Mouse (Mus musculus): ENCODE measurements around the gene Ncor2. TPM values are rescaled to one million over a fixed set of nuclear protein-coding genes. Genes with fewer than 3 reads are reported as not detected.
A peak's percentile ranks its signal among the peaks of the same experiment; 100 is the strongest.

Gene Ncor2
- total and polyA plus RNA-seq, 3 experiments, result 5.0 to 46.8 TPM; not detected in 1

- H3K36me3 ChIP-seq (ENCODE audit: control insufficient read depth in 1 of 2, insufficient read depth in 2 of 2, low read length in 2 of 2), result no peaks in the 10 kb centered on the region
- H3K4me1 ChIP-seq (ENCODE audit: control insufficient read depth in 1 of 2, insufficient read depth in 2 of 2, low read length in 2 of 2), result peaks cover 0 to 13% of the 10 kb centered on the region in 2 experiments; a peak in 2 of 4 replicates
- no peaks in the 10 kb centered on the region for H3K27me3 ChIP-seq (ENCODE audit: control insufficient read depth in 1 of 2, insufficient read depth in 2 of 2, low read length in 2 of 2)
- no peak overlapping the region for H3K4me3 ChIP-seq (ENCODE audit: control insufficient read depth in 1 of 2, insufficient read depth in 1 of 2, low read depth in 2 of 2, low read length in 2 of 2)
- no peak for TF ChIP-seq SMC3 (IDR thresholded peaks at IDR 0.05; ENCODE audit: low read depth, low read length)
- TF ChIP-seq ETS1 (IDR thresholded peaks at IDR 0.05; ENCODE audit: low read depth, low read length), result no peak
- TF ChIP-seq MYC (IDR thresholded peaks at IDR 0.05; ENCODE audit: low read depth, low read length), result no peak
- no peak for TF ChIP-seq CHD2 (IDR thresholded peaks at IDR 0.05; ENCODE audit: low read length)
- TF ChIP-seq USF2 (IDR thresholded peaks at IDR 0.05; ENCODE audit: borderline replicate concordance in 1 of 2, insufficient read depth in 1 of 2, low read depth in 1 of 2, low read length in 2 of 2), result no peak
- no peaks in the 10 kb centered on the region for H3K9me3 ChIP-seq (replicated peaks; ENCODE audit: insufficient read depth, low read length)
- H3K79me2 ChIP-seq (ENCODE audit: control insufficient read depth, insufficient read depth, low read length, poor library complexity), result peaks cover 68% of the 10 kb centered on the region
- H3K9ac ChIP-seq (ENCODE audit: control insufficient read depth, low read depth, low read length, poor library complexity, severe bottlenecking), result no peak overlapping the region
- H3K27ac ChIP-seq (ENCODE audit: control insufficient read depth, low read depth, low read length), result no peak overlapping the region
- no peak for DNase-seq (ENCODE audit: low read depth, low spot score)
Measured at GRCm38 (mm10) chr5:125176370-125176766, 2.7 kb downstream of the Ncor2 start.

DNA sequence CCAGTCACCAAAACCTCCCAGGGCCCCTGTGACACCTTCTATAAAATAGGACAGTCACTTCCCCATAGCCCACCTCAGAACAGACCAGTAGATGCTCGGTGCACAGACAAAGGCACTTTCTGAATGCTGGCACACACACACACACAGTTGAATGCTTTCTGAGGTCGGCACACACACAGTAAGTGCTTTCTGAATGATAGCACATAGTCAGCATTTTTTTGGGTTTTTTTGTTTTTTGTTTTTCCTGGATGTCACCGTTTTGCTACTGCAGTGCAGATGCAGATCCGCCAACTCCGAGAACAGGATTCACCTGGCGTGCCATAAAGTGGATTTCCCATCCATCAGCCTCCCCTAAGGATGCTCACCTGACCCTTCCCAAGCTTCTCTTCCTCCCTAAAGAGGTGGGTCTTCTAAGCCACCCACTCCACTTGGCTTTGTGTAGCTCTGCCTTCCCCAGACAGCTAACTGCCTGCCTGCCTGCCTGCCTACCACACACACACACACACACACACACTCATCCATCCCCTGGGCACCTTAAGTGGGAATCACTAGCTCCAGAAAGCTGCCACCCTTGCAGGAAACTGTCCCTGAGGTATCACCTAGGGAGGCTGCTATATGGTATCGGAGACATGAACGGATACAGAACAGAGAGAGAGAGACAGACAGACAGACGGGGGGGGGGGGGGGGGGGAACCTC lies 3.2 kb downstream of the Ncor2 start:
- Histone ChIP-seq H3K27me3 (ENCODE audit: control insufficient read depth in 1 of 2, insufficient read depth in 2 of 2, low read length in 2 of 2) (no peaks in the 10 kb centered on the region), H3K4me1 (ENCODE audit: control insufficient read depth in 1 of 2, insufficient read depth in 2 of 2, low read length in 2 of 2) (peaks cover 0 to 13% of the 10 kb centered on the region in 2 experiments; a peak in 2 of 4 replicates), H3K27ac (ENCODE audit: control insufficient read depth, low read depth, low read length) (no peak overlapping the region), H3K4me3 (ENCODE audit: control insufficient read depth in 1 of 2, insufficient read depth in 1 of 2, low read depth in 2 of 2, low read length in 2 of 2) (no peak overlapping the region), H3K9me3 (replicated peaks; ENCODE audit: insufficient read depth, low read length) (no peaks in the 10 kb centered on the region), H3K9ac (ENCODE audit: control insufficient read depth, low read depth, low read length, poor library complexity, severe bottlenecking) (no peak overlapping the region), H3K79me2 (ENCODE audit: control insufficient read depth, insufficient read depth, low read length, poor library complexity) (peaks cover 73% of the 10 kb centered on the region), H3K36me3 (ENCODE audit: control insufficient read depth in 1 of 2, insufficient read depth in 2 of 2, low read length in 2 of 2) (no peaks in the 10 kb centered on the region)
- no peak for TF ChIP-seq MEF2A (IDR thresholded peaks at IDR 0.05; ENCODE audit: extremely low read depth, insufficient replicate concordance, low read depth, low read length, poor library complexity, severe bottlenecking)
- TF ChIP-seq GATA1 (IDR thresholded peaks at IDR 0.05; ENCODE audit: low read depth, low read length), result no peak
- no peak for TF ChIP-seq POLR2AphosphoS5 (IDR thresholded peaks at IDR 0.05; ENCODE audit: borderline replicate concordance, low read depth, low read length)
- no peak for TF ChIP-seq MYC (IDR thresholded peaks at IDR 0.05; ENCODE audit: low read depth, low read length)
- no peak for TF ChIP-seq ZNF384 (IDR thresholded peaks at IDR 0.05; ENCODE audit: low read depth, low read length)
- TF ChIP-seq BHLHE40 (IDR thresholded peaks at IDR 0.05; ENCODE audit: borderline replicate concordance, low read depth, low read length), result no peak
- peak; percentile 79; the same call in 1 of the 2 replicates for TF ChIP-seq ZKSCAN1 (IDR thresholded peaks at IDR 0.05; ENCODE audit: low read depth, low read length)
- no peak for DNase-seq (ENCODE audit: low read depth, low spot score)
